Mouse (Mus musculus): ENCODE data around the gene Ccr1.
A peak's percentile ranks its signal among the peaks of the same experiment; 100 is the strongest.

Ccr1 gene

DNA sequence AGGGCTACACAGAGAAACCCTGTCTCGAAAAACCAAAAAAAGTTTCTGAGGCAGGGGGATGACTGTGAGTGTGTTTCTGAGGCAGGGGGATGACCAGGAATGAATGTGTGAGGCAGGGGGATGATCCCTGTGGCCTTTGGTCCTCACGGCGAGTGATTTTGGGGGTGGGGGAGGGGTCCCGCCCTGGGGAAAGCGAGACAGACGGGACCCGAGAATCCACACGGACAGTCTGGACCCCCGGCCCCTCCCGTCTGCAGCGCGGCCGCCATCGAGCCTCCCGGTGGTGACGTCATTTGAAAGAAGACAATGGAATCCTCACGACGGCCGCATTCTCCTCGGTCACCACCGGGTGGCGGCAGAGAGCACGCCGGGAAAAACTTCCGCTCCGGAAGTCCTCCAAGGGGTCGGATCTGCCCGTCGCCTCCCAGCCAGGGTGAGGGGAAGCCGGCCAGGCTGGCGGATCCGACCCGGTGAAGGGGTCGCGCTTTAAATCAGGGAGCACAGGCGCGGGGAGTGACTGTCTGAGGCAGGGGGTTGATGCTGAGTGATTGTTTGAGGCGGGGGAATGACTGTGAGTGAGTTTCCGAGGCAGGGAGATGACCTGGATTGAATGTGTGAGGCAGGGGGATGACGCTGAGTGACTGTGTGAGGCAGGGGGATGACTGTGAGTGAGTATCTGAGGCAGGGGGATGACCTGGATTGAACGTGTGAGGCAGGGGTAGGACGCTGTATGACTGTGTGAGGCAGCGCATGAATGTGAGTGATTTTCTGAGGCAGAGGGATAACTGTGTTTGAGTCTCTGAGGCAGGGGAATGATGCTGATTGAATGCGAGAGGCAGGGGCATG is 43.2 kb downstream of the Ccr1 start:
- peak; percentile 90 for DNase-seq

DNA sequence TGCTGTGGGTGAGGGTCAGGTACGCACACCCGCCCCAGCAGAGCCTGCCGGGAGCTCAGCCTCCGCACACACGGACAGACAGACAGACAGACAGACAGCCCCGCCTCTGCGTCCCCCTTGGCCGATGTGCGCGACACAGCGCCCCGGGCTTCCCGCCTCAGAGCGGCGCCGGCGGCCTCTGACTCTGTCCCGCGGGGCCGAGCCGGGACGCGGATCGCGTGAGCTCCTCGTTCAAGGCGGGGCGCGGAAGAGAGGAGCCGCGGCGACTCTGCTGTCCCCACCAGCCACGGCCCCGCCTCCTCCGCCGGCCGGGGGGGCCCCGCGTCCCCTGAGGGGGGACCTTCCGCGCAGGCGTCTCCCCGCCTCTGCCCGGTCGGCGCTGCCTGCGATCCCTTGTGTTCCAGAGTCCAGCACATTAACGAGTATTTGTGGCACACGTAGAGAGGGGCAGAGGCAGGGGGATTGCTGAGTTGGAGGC is 43.9 kb downstream of the Ccr1 start:
- DNase-seq: peak; percentile 95

DNA sequence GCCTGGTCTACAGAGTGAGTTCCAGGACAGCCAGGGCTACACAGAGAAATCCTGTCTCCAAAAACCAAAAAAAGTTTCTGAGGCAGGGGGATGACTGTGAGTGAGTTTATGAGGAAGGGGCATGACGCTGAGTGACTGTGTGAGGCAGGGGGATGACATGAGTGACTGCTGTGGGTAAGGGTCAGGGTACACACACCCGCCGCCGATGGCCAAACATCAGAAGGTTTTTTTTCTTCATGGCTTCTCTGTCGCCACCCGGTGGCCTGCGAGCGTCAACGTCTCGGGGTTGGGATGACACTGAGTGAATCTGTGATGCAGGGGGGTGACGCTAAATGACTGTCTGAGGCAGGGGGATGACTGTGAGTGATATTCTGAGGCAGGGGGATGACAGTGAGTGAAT is 44.5 kb downstream of the Ccr1 start:
- peak; percentile 68 for DNase-seq

DNA sequence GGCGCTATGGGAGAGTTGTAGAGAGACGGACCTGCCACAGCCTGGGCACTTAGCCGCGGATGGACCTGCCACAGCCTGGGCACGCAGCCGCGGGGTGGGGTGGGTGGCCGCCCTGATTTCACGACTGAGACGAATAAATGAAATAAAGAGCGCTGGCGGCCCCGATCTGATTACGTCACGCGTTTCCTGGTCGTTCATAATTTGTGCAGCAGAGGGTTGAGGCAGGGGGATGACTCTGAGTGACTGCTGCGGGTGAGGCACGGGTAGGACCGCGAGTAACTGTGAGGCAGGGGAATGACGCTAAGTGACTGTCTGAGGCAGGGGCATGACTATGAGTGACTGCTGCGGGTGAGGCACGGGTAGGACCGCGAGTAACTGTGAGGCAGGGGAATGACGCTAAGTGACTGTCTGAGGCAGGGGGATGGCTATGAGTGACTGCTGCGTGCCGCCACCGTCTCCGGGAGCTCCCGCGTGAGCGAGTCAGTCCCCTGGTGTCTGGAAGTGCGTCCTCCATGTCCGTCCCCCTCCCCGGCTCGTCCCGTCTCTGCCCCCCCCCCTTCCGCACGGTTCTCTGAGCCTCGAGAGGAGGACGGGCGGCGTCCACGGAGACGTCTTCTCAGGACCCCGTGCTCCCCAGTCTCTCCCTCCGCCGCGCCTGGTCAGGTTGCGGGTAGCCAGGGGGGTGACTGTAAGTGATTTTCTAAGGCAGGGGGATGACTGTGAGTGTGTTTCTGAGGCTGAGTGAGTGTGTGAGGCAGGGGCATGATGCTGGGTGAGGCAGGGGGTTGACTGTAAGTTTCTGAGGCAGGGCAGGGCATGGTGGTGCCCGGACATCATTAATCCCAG is 45.1 kb downstream of the Ccr1 start:
- DNase-seq: peak; percentile 31

Data from kidney, postnatal 14 days (tissue).